Mouse (Mus musculus) kidney, adult 2 months (tissue): ENCODE results near the gene Matk.

Source experiments
- CTCF ChIP-seq: fragments of 200-500 bp; conservative IDR thresholded peaks from 2 replicates; pipeline ENCODE4 v1.5.1; 2011; ENCODE audit warnings: low read depth, mild to moderate bottlenecking, control low read depth, low read length, moderate library complexity, mixed read lengths; ENCODE audit not compliant: insufficient read depth, insufficient read length
- POLR2A ChIP-seq: fragments of 200-500 bp; IDR thresholded peaks from one replicate; pipeline ENCODE4 v1.6.1; 2011; ENCODE audit warnings: low read depth, low read length, control low read depth

- no peak for TF ChIP-seq POLR2A
- TF ChIP-seq CTCF, result no peak
Observed at GRCm38 (mm10) chr10:81284189-81284588, 31.5 kb downstream of the Matk start.
